Mouse (Mus musculus) stomach, embryonic 16.5 days (tissue): ENCODE measurements at regions not wholly inside any gene's neighbourhood (a gene's known extent, or its start where the extent isn't known, plus 50 kb on each side); places are given as distances from the start of the nearest gene placed in this dataset.
"Not testable (repeated sequence)": the region's sequence is repeated elsewhere in the genome, so short reads cannot be mapped to it uniquely, and the experiment has no call there.

Experiments used
- ATAC-seq: fragments of 200-750 bp; cut with Nextera tagmentation; 2 replicates; pipeline ENCODE4 v1.8.0; 2017; ENCODE audit warnings: moderate number of reproducible peaks, moderate TSS enrichment; ENCODE audit not compliant: insufficient read depth, low FRiP score
- H3K27ac ChIP-seq: fragments of 300-500 bp; sonication (generic); 2 replicates; pipeline ENCODE4 v1.5.1; 2014; ENCODE audit warnings: low read length
- H3K27me3 ChIP-seq: fragments of 300-500 bp; sonication (generic); 2 replicates; pipeline ENCODE4 v1.6.1; 2014; ENCODE audit warnings: low read length, control low read depth, mixed read lengths; ENCODE audit not compliant: control insufficient read depth, insufficient read depth
- H3K36me3 ChIP-seq: fragments of 300-500 bp; sonication (generic); 2 replicates; pipeline ENCODE4 v1.6.1; 2014; ENCODE audit warnings: low read length; ENCODE audit not compliant: control insufficient read depth, insufficient read depth
- H3K4me1 ChIP-seq: fragments of 300-500 bp; sonication (generic); 2 replicates; pipeline ENCODE4 v1.6.1; 2014; ENCODE audit warnings: low read length, control low read depth, mixed read lengths; ENCODE audit not compliant: control insufficient read depth, insufficient read depth
- H3K4me2 ChIP-seq: fragments of 300-500 bp; sonication (generic); 2 replicates; pipeline ENCODE4 v1.6.1; 2014; ENCODE audit warnings: low read depth, low read length, mixed read lengths
- H3K4me3 ChIP-seq: fragments of 300-500 bp; sonication (generic); replicated peaks from 2 replicates; pipeline ENCODE4 v1.5.1; 2014; ENCODE audit warnings: mild to moderate bottlenecking, low read length
- H3K9ac ChIP-seq: fragments of 300-500 bp; sonication (generic); 2 replicates; pipeline ENCODE4 v1.6.1; 2014; ENCODE audit warnings: low read length
- H3K9me3 ChIP-seq: fragments of 300-500 bp; sonication (generic); replicated peaks from 2 replicates; pipeline ENCODE4 v1.6.1; 2016; ENCODE audit warnings: low read length, control low read depth; ENCODE audit not compliant: control insufficient read depth
- WGBS: fragments of 180-500 bp; shearing (Covaris S2); extraction: QIAGEN DNeasy Blood & Tissue Kit; methylation state at CpG from one replicate; pipeline ENCODE4 v1.1.7; 2014; 5-methylcytosine and 5-hydroxymethylcytosine counted together

DNA sequence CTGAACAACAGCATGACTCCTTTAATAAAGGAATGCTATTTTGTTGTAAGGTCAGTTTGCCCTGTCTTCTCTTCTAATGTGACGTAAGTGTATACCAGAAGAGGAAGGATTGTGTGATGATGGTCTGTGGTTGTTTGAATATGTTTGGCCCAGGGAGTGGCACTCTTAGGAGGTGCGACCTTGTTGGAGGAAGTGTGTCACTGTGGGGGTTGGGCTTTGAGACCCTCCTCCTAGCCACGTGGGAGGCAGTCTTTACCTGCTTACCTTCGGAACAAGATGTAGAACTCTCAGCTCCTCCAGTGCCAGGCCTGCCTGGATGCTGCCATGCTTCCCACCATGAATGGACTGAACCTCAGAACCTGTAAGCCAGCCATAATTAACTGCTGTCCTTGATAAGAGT lies 78.9 kb upstream of the 1110032F04Rik start:
- H3K4me1 ChIP-seq, result no peaks in the 10 kb centered on the region
- H3K27ac ChIP-seq, result no peak overlapping the region
- H3K36me3 ChIP-seq, result no peaks in the 10 kb centered on the region
- ATAC-seq, result no peak
- H3K27me3 ChIP-seq, result no peaks in the 10 kb centered on the region
- no peaks in the 10 kb centered on the region for H3K9me3 ChIP-seq
- H3K9ac ChIP-seq, result no peak overlapping the region
- WGBS, result 91% methylated on average over 4 of the region's 4 CpGs
- no peak overlapping the region for H3K4me3 ChIP-seq
- no peak overlapping the region for H3K4me2 ChIP-seq

DNA sequence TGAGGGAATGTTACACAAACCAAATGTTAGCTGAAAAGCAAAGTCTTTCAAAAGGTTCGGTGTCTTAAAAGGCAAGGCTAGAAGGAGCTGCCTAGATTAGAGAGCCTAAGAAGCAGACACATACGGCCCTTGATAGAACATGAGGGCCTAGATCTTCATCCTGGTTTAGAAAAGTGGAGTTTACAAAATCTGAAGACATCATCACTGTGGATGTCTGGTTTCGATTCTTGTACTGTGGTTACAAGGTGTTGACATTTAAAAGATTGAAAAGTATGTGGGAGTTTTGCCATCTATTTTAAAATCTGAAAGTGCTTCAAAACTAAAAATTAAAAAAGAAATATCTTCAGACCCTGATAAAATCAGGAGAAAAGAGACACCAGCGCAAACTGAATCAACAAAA lies 76.5 kb upstream of the 1110032F04Rik start:
- Histone ChIP-seq H3K4me3 (no peak overlapping the region), H3K9ac (no peak overlapping the region), H3K4me2 (no peak overlapping the region), H3K27ac (no peak overlapping the region), H3K4me1 (no peaks in the 10 kb centered on the region), H3K27me3 (no peaks in the 10 kb centered on the region), H3K36me3 (no peaks in the 10 kb centered on the region), H3K9me3 (no peaks in the 10 kb centered on the region)
- WGBS, result 86% methylated on average over 4 of the region's 4 CpGs
- no peak for ATAC-seq

GRCm38 (mm10) chr3:68793923-68794322 lies 75.5 kb upstream of the 1110032F04Rik start:
- Histone ChIP-seq H3K9me3 (no peaks in the 10 kb centered on the region), H3K27ac (no peak overlapping the region)
- 68% methylated on average over 2 of the region's 2 CpGs for WGBS

DNA sequence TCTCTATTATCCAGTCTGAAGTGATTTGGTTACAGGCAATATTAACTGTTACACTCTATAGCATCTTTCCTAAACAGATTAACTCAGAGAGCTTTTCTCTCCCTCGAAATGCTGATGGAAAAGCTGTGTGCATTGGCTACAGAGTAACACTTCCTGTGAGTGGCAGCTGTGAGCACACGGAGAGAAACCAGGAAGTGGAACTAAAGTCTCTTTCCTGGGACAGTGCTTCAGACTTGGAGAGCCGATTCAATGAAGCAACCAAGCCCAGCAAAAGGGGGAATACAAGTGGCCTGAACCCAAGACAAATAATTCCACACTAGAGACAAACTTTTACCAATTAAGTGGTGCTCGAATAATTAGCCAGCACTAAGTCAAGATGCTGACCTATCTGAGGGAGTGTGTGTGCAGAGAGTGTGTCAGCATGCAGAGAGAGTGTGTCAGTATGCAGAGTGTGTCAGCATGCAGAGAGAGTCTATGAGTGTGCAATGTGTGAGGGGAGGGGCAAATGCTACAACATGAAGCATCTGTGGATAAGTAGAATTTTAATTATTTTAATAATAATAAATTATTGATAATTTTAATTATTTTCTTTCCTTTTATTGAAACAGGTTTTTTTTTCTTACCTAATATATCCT lies 74.9 kb upstream of the 1110032F04Rik start:
- Histone ChIP-seq H3K27me3 (no peaks in the 10 kb centered on the region), H3K9ac (no peak overlapping the region), H3K9me3 (no peaks in the 10 kb centered on the region), H3K36me3 (no peaks in the 10 kb centered on the region), H3K27ac (no peak overlapping the region), H3K4me1 (no peaks in the 10 kb centered on the region), H3K4me2 (no peak overlapping the region), H3K4me3 (no peak overlapping the region)
- ATAC-seq, result no peak
- WGBS, result 39% methylated on average over 4 of the region's 4 CpGs

More at GRCm38 (mm10) chr3:68793923-68794322, 75.5 kb upstream of the 1110032F04Rik start:
- no peaks in the 10 kb centered on the region for H3K4me1 ChIP-seq
- ATAC-seq, result no peak
- no peaks in the 10 kb centered on the region for H3K27me3 ChIP-seq
- no peaks in the 10 kb centered on the region for H3K36me3 ChIP-seq
- H3K4me2 ChIP-seq, result no peak overlapping the region
- no peak overlapping the region for H3K4me3 ChIP-seq
- H3K9ac ChIP-seq, result no peak overlapping the region

GRCm38 (mm10) chr3:68795641-68796040 lies 73.7 kb upstream of the 1110032F04Rik start:
- no peak overlapping the region for H3K4me2 ChIP-seq
- H3K27ac ChIP-seq, result no peak overlapping the region
- no peaks in the 10 kb centered on the region for H3K36me3 ChIP-seq
- WGBS, result 49% methylated on average over 3 of the region's 3 CpGs
- no peak overlapping the region for H3K4me3 ChIP-seq
- H3K4me1 ChIP-seq, result no peaks in the 10 kb centered on the region
- H3K9me3 ChIP-seq, result no peaks in the 10 kb centered on the region
- no peak overlapping the region for H3K9ac ChIP-seq
- no peaks in the 10 kb centered on the region for H3K27me3 ChIP-seq
- ATAC-seq, result no peak

DNA sequence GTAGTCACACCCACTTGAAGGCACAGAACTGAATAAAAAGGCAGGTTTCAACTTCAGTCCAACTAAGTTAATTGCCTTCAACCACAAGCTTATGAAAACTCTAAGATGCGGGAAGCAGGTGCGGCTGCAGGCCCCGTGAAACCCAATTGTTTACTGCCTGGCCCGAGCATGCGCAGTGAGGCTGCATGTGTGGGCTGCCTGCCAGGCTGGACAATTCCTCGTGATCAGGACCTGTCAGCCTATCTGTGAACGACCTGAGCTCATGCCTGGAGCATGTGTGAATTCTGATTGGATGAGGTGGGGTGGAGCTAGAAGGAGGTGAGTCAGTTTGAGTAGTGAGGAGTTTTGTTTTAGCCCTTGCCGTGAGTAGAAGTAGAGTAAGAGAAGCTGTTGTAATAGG lies 71.0 kb upstream of the 1110032F04Rik start:
- not testable (repeated sequence) for H3K4me3 ChIP-seq, H3K9ac ChIP-seq, H3K27ac ChIP-seq, H3K36me3 ChIP-seq, H3K4me2 ChIP-seq, H3K27me3 ChIP-seq, H3K4me1 ChIP-seq, H3K9me3 ChIP-seq, ATAC-seq
- 74% methylated on average over 8 of the region's 8 CpGs for WGBS

DNA sequence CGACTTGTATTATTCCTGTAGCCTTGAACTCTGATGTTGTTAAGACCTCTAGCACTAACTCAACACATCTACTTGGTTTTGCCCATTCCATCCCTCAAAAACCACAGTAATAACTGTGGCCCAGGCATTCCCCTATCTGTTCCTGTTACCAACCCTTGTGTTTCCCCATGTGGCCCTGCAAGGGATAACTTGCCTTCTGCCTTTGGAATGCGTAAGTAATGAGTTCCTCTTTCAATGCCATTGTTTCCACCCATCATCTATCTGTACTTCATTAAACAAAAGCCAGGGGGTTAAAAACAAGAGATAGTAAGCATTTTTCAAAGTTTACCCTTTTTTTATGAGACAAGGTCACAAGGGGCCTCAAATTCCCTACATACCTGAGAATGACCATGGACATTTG lies 60.5 kb upstream of the 1110032F04Rik start:
- Histone ChIP-seq H3K9ac (no peak overlapping the region), H3K36me3 (no peaks in the 10 kb centered on the region), H3K4me3 (no peak overlapping the region), H3K4me2 (no peak overlapping the region), H3K4me1 (no peaks in the 10 kb centered on the region), H3K27ac (no peak overlapping the region), H3K9me3 (no peaks in the 10 kb centered on the region), H3K27me3 (no peaks in the 10 kb centered on the region)
- ATAC-seq, result no peak
- 78% methylated on average over 2 of the region's 2 CpGs for WGBS

GRCm38 (mm10) chr3:68813461-68813860 lies 55.9 kb upstream of the 1110032F04Rik start:
- H3K4me2 ChIP-seq, result no peak overlapping the region
- 80% methylated on average over 3 of the region's 3 CpGs for WGBS
- ATAC-seq, result no peak
- no peaks in the 10 kb centered on the region for H3K36me3 ChIP-seq
- no peak overlapping the region for H3K4me3 ChIP-seq
- H3K27me3 ChIP-seq, result no peaks in the 10 kb centered on the region
- no peaks in the 10 kb centered on the region for H3K9me3 ChIP-seq
- H3K27ac ChIP-seq, result no peak overlapping the region
- H3K4me1 ChIP-seq, result no peaks in the 10 kb centered on the region
- H3K9ac ChIP-seq, result no peak overlapping the region

DNA sequence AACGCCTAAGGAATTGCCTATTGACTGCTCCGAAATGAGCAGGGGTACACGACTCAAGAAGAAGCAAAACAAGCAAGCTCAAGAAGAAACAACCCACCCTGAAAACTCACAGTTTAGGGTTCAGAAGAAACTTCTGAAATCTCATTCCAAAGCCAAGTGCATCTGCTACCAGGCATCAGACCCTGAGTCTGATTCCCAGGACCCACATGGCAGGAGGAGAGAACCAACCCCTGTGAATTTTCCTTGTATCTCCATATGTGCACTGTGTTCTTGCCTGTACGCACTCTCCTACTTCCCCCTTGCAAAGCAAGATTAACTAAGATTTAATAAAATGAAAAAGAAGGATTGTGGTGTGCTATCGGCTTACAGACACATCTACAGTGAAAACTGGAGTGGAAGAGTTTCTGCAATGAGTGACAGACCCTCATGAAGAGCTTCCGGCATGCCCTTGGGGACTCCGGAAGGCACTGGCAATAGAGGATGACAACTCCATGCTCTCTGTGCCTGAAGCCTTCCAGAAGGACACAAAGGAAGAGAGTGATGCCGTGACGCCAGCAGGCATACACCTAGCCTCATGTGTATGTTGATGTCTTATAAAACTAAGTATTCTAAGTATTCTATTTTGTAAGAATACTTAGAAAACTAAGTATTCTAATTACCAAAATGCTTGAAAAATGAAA lies 55.2 kb upstream of the 1110032F04Rik start:
- H3K9me3 ChIP-seq, result no peaks in the 10 kb centered on the region
- no peak overlapping the region for H3K9ac ChIP-seq
- H3K4me3 ChIP-seq, result no peak overlapping the region
- H3K27ac ChIP-seq, result no peak overlapping the region
- no peaks in the 10 kb centered on the region for H3K4me1 ChIP-seq
- 84% methylated on average over 9 of the region's 9 CpGs for WGBS
- no peaks in the 10 kb centered on the region for H3K27me3 ChIP-seq
- no peak overlapping the region for H3K4me2 ChIP-seq
- H3K36me3 ChIP-seq, result no peaks in the 10 kb centered on the region
- no peak for ATAC-seq
